Mouse (Mus musculus): ENCODE results near the gene Sh2d5.

DNA sequence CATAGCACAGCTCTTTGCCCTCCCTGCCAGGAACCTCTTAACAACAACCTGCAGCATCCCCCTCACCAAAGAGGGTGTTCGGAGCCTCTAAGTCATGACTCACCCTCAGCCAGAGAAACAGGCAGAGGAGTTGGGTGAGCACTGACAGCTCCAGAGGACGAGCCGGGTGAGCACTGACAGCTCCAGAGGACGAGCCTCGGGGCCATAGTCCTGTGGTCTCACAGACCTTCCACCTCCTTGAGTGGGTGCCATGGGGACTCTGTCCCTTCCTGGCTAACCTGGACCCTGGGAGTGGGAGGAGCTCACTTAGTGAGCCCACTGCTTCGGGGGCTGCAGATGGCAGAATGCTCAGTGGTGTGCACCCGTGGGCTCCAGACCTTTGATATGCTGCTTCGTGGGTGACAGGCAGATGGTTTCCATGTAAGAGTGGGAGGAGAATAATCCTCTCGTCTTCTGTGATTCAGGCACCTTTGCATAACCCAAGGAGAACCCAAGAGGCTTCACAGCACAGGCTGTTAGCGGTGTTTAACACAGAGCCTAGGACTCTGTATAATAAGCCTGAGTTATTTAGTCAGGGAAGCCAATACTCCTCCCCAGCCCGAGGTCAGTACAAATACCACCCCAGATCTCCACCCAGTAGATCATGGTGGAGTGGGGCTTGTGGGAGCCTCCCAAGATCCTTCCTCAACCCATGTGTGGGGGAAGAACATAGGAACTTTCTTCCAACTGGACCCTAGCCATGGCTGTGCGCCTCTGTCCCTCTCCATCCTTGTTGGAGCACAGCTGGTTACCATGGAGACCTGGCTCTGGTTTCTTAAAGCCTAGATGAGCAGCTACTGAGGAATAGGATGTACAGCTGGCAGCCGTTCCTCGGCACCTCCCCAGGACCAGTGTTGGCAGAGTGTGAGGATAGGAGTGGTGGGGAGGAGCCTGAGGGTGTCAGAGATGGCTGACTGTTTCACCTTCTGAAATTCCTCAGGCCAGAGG, 22.1 kb downstream of the Sh2d5 start:
- TF ChIP-seq POLR2A (IDR thresholded peaks at IDR 0.05; ENCODE audit: insufficient read depth, low read length): no peak
- TF ChIP-seq CTCF (IDR thresholded peaks at IDR 0.05; ENCODE audit: low read depth, low read length): no peak

Measured in ES-Bruce4 (cell line).